Mouse (Mus musculus) embryonic facial prominence, embryonic 14.5 days (tissue): ENCODE measurements around the gene Stum. TPM values are rescaled to one million over a fixed set of nuclear protein-coding genes. Genes with fewer than 3 reads are reported as not detected.

Experiments
- ATAC-seq: fragments of 200-750 bp; cut with Nextera tagmentation; 2 replicates; pipeline ENCODE4 v1.8.0; 2017; ENCODE audit warnings: low read depth, moderate number of reproducible peaks, moderate TSS enrichment
- DNase-seq: peaks from one replicate; pipeline ENCODE4 v3.0.0-alpha.2; 2015; ENCODE audit warnings: low spot score
- H3K27ac ChIP-seq: fragments of 300-500 bp; sonication (generic); replicated peaks from 2 replicates; pipeline ENCODE4 v1.5.1; 2014; ENCODE audit warnings: low read depth, mild to moderate bottlenecking, low read length, moderate library complexity
- H3K27me3 ChIP-seq: fragments of 300-500 bp; sonication (generic); replicated peaks from 2 replicates; pipeline ENCODE4 v1.6.1; 2014; ENCODE audit warnings: low read length; ENCODE audit not compliant: control insufficient read depth, insufficient read depth
- H3K36me3 ChIP-seq: fragments of 300-500 bp; sonication (generic); 2 replicates; pipeline ENCODE4 v1.6.1; 2014; ENCODE audit warnings: low read length, mixed read lengths; ENCODE audit not compliant: control insufficient read depth, insufficient read depth
- H3K4me1 ChIP-seq: fragments of 300-500 bp; sonication (generic); 2 replicates; pipeline ENCODE4 v1.6.1; 2014; ENCODE audit warnings: antibody characterized with exemption, low read length; ENCODE audit not compliant: control insufficient read depth, insufficient read depth
- H3K4me2 ChIP-seq: fragments of 300-500 bp; sonication (generic); 2 replicates; pipeline ENCODE4 v1.6.1; 2014; ENCODE audit warnings: low read depth, mild to moderate bottlenecking, low read length, moderate library complexity, mixed read lengths
- H3K4me3 ChIP-seq: fragments of 300-500 bp; sonication (generic); 2 replicates; pipeline ENCODE4 v1.5.1; 2014; ENCODE audit warnings: low read depth, mild to moderate bottlenecking, low read length
- H3K9ac ChIP-seq: fragments of 300-500 bp; sonication (generic); 2 replicates; pipeline ENCODE4 v1.6.1; 2014; ENCODE audit warnings: low read depth, mild to moderate bottlenecking, low read length, moderate library complexity, mixed read lengths
- H3K9me3 ChIP-seq: fragments of 300-500 bp; sonication (generic); 2 replicates; pipeline ENCODE4 v1.6.1; 2016; ENCODE audit warnings: low read length; ENCODE audit not compliant: control insufficient read depth
- WGBS: fragments of 180-500 bp; shearing (Covaris S2); extraction: QIAGEN DNeasy Blood & Tissue Kit; methylation state at CpG from one replicate; pipeline ENCODE4 v1.1.7; 2014; 5-methylcytosine and 5-hydroxymethylcytosine counted together
- polyA plus RNA-seq: library from polyadenylated mRNA; unstranded; fragments of >200 nt; fragmentation: Nextera tagmentation; extraction: Ambion mirVana; gene quantifications from 2 replicates; pipeline ENCODE4 v1.2.1, GENCODE M21; 2014

Stum gene
- polyA plus RNA-seq, 1 experiment from 2014 or later: 4.0 TPM

- ATAC-seq: no peak
- no peak overlapping the region for H3K27ac ChIP-seq
- 81% methylated on average over 5 of the region's 5 CpGs for WGBS
- no peak overlapping the region for H3K4me3 ChIP-seq
- no peaks in the 10 kb centered on the region for H3K9me3 ChIP-seq
- no peak overlapping the region for H3K9ac ChIP-seq
- no peaks in the 10 kb centered on the region for H3K27me3 ChIP-seq
- DNase-seq: no peak
- H3K4me1 ChIP-seq: no peaks in the 10 kb centered on the region
- no peaks in the 10 kb centered on the region for H3K36me3 ChIP-seq
- H3K4me2 ChIP-seq: no peak overlapping the region
Measured at GRCm38 (mm10) chr1:180504899-180505298, 21.6 kb upstream of the Stum start.

GRCm38 (mm10) chr1:180503484-180503883 lies 20.2 kb upstream of the Stum start:
- Histone ChIP-seq H3K27me3 (no peaks in the 10 kb centered on the region), H3K27ac (no peak overlapping the region), H3K9ac (no peak overlapping the region), H3K36me3 (no peaks in the 10 kb centered on the region), H3K4me1 (no peaks in the 10 kb centered on the region), H3K4me3 (no peak overlapping the region), H3K4me2 (no peak overlapping the region), H3K9me3 (no peaks in the 10 kb centered on the region)
- 65% methylated on average over 5 of the region's 5 CpGs for WGBS
- ATAC-seq (no peak), DNase-seq (no peak)

- no peaks in the 10 kb centered on the region for H3K36me3 ChIP-seq
- no peaks in the 10 kb centered on the region for H3K4me1 ChIP-seq
- no peak overlapping the region for H3K4me3 ChIP-seq
- ATAC-seq (peak; percentile 47; the same call in 1 of the 2 replicates), DNase-seq (no peak)
- no peaks in the 10 kb centered on the region for H3K27me3 ChIP-seq
- H3K27ac ChIP-seq: no peak overlapping the region
- 30% methylated on average over 4 of the region's 4 CpGs for WGBS
- no peak overlapping the region for H3K4me2 ChIP-seq
- H3K9ac ChIP-seq: no peak overlapping the region
- no peaks in the 10 kb centered on the region for H3K9me3 ChIP-seq
Measured at GRCm38 (mm10) chr1:180502566-180502965, 19.3 kb upstream of the Stum start.

- Histone ChIP-seq H3K4me1 (no peaks in the 10 kb centered on the region), H3K9me3 (no peaks in the 10 kb centered on the region), H3K27me3 (no peaks in the 10 kb centered on the region), H3K4me3 (no peak overlapping the region), H3K36me3 (no peaks in the 10 kb centered on the region), H3K27ac (no peak overlapping the region), H3K9ac (no peak overlapping the region), H3K4me2 (no peak overlapping the region)
- ATAC-seq: no peak
- 89% methylated on average over 5 of the region's 5 CpGs for WGBS
- no peak for DNase-seq
Measured at GRCm38 (mm10) chr1:180500641-180501040, 17.3 kb upstream of the Stum start.

GRCm38 (mm10) chr1:180500218-180500617 lies 16.9 kb upstream of the Stum start:
- Histone ChIP-seq H3K4me2 (no peak overlapping the region), H3K36me3 (no peaks in the 10 kb centered on the region), H3K4me3 (no peak overlapping the region), H3K27ac (no peak overlapping the region), H3K27me3 (no peaks in the 10 kb centered on the region), H3K9me3 (no peaks in the 10 kb centered on the region), H3K9ac (no peak overlapping the region), H3K4me1 (no peaks in the 10 kb centered on the region)
- DNase-seq (no peak), ATAC-seq (no peak)
- 37% methylated on average over 4 of the region's 4 CpGs for WGBS

- WGBS: 81% methylated on average over 3 of the region's 3 CpGs
- ATAC-seq (no peak), DNase-seq (no peak)
- H3K4me1 ChIP-seq: no peaks in the 10 kb centered on the region
- H3K36me3 ChIP-seq: no peaks in the 10 kb centered on the region
- H3K9ac ChIP-seq: no peak overlapping the region
- no peak overlapping the region for H3K4me3 ChIP-seq
- H3K9me3 ChIP-seq: no peaks in the 10 kb centered on the region
- H3K27me3 ChIP-seq: no peaks in the 10 kb centered on the region
- no peak overlapping the region for H3K27ac ChIP-seq
- no peak overlapping the region for H3K4me2 ChIP-seq
Measured at GRCm38 (mm10) chr1:180499766-180500165, 16.5 kb upstream of the Stum start.

- H3K9me3 ChIP-seq: no peaks in the 10 kb centered on the region
- no peaks in the 10 kb centered on the region for H3K4me1 ChIP-seq
- H3K9ac ChIP-seq: no peak overlapping the region
- no peaks in the 10 kb centered on the region for H3K36me3 ChIP-seq
- H3K4me3 ChIP-seq: no peak overlapping the region
- DNase-seq (peak; percentile 57), ATAC-seq (no peak)
- 54% methylated on average over 9 of the region's 9 CpGs for WGBS
- H3K27ac ChIP-seq: no peak overlapping the region
- no peaks in the 10 kb centered on the region for H3K27me3 ChIP-seq
- no peak overlapping the region for H3K4me2 ChIP-seq
Measured at GRCm38 (mm10) chr1:180492777-180493176, 9.5 kb upstream of the Stum start.

GRCm38 (mm10) chr1:180485346-180485745 lies 2.0 kb upstream of the Stum start:
- Histone ChIP-seq H3K36me3 (no peaks in the 10 kb centered on the region), H3K9ac (no peak overlapping the region), H3K9me3 (no peaks in the 10 kb centered on the region), H3K27ac (no peak overlapping the region), H3K4me1 (peaks cover 9% of the 10 kb centered on the region), H3K4me3 (no peak overlapping the region), H3K27me3 (peaks cover 36% of the 10 kb centered on the region), H3K4me2 (no peak overlapping the region)
- DNase-seq: no peak
- 91% methylated on average over 5 of the region's 5 CpGs for WGBS
- no peak for ATAC-seq

- DNase-seq (no peak), ATAC-seq (0 out of 2 replicates have a peak, but pooled peaks have one; percentile 7)
- H3K9me3 ChIP-seq: no peaks in the 10 kb centered on the region
- no peak overlapping the region for H3K27ac ChIP-seq
- peak overlapping the region; percentile 54 for H3K9ac ChIP-seq
- 4% methylated on average over 23 of the region's 39 CpGs for WGBS
- H3K27me3 ChIP-seq: peaks cover 37% of the 10 kb centered on the region
- peak overlapping the region; percentile 77 for H3K4me2 ChIP-seq
- peaks cover 9% of the 10 kb centered on the region for H3K4me1 ChIP-seq
- H3K4me3 ChIP-seq: peak overlapping the region; percentile 46
- no peaks in the 10 kb centered on the region for H3K36me3 ChIP-seq
Measured at GRCm38 (mm10) chr1:180482840-180483398, 385 bp downstream of the Stum start.
